Mouse (Mus musculus): ENCODE measurements around the gene Sept12.

DNA sequence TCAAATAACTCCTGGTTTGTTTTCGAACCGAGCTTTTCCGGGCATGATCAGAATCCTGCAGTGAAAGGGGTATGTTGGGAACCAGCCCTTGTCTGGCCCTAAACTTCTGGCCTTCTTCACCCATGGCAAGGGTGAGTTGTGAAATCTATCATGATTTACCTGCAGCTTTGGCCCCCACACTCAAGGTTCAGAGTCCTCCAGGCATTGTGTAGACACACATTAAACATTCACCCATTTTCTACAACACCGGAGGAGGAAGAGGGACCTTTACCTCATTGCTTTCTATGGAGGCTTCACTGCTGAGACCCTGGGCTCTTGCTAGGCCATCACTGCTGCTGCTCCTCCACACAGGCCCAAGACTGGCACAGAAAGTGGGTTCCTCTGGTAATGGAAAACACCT lies 50.3 kb downstream of the Sept12 start:
- TF ChIP-seq CTCF (IDR thresholded peaks at IDR 0.05; ENCODE audit: extremely low read depth, insufficient read depth, insufficient read length, insufficient replicate concordance) (no peak), POLR2A (IDR thresholded peaks at IDR 0.05; ENCODE audit: low read depth, low read length) (no peak)
